Mouse (Mus musculus) lung, postnatal 0 days (tissue): ENCODE results near the gene Tm9sf4. TPM values are rescaled to one million over a fixed set of nuclear protein-coding genes. Genes with fewer than 3 reads are reported as not detected.

Experiments used
- ATAC-seq: fragments of 200-750 bp; cut with Nextera tagmentation; 2 replicates; pipeline ENCODE4 v1.8.0; 2017; ENCODE audit warnings: moderate library complexity
- DNase-seq: peaks from one replicate; pipeline ENCODE4 v3.0.0-alpha.2; 2016; ENCODE audit warnings: low spot score
- H3K27ac ChIP-seq: fragments of 300-500 bp; sonication (generic); 2 replicates; pipeline ENCODE4 v1.5.1; 2014; ENCODE audit warnings: antibody characterized with exemption, mild to moderate bottlenecking, low read length, mixed read lengths
- H3K27me3 ChIP-seq: fragments of 300-500 bp; sonication (generic); replicated peaks from 2 replicates; pipeline ENCODE4 v1.6.1; 2014; ENCODE audit warnings: low read length, mixed read lengths; ENCODE audit not compliant: insufficient read depth
- H3K36me3 ChIP-seq: fragments of 300-500 bp; sonication (generic); 2 replicates; pipeline ENCODE4 v1.6.1; 2014; ENCODE audit warnings: low read length, mixed read lengths; ENCODE audit not compliant: insufficient read depth
- H3K4me1 ChIP-seq: fragments of 300-500 bp; sonication (generic); 2 replicates; pipeline ENCODE4 v1.6.1; 2014; ENCODE audit warnings: antibody characterized with exemption, low read depth, low read length, mixed read lengths; ENCODE audit not compliant: insufficient read depth
- H3K4me2 ChIP-seq: fragments of 300-500 bp; sonication (generic); replicated peaks from 2 replicates; pipeline ENCODE4 v1.6.1; 2014; ENCODE audit warnings: low read depth, mild to moderate bottlenecking, low read length, moderate library complexity, mixed read lengths
- H3K4me3 ChIP-seq: fragments of 300-500 bp; sonication (generic); 2 replicates; pipeline ENCODE4 v1.5.1; 2014; ENCODE audit warnings: low read depth, low read length
- H3K9ac ChIP-seq: fragments of 300-500 bp; sonication (generic); replicated peaks from 2 replicates; pipeline ENCODE4 v1.6.1; 2014; ENCODE audit warnings: low read depth, mild to moderate bottlenecking
- H3K9me3 ChIP-seq: fragments of 300-500 bp; sonication (generic); 2 replicates; pipeline ENCODE4 v1.6.1; 2016; ENCODE audit warnings: low read length, mixed read lengths
- CTCF ChIP-seq: IDR thresholded peaks from 2 replicates; pipeline ENCODE4 v1.5.1; 2016; ENCODE audit warnings: antibody characterized with exemption, mild to moderate bottlenecking
- EP300 ChIP-seq: IDR thresholded peaks from 2 replicates; pipeline ENCODE4 v1.6.1; 2016; ENCODE audit warnings: antibody characterized with exemption, mild to moderate bottlenecking, control low read depth
- WGBS: fragments of 180-500 bp; shearing (Covaris S2); extraction: QIAGEN DNeasy Blood & Tissue Kit; methylation state at CpG from one replicate; pipeline ENCODE4 v1.1.7; 2014; 5-methylcytosine and 5-hydroxymethylcytosine counted together
- polyA plus RNA-seq: library from polyadenylated mRNA; unstranded; fragments of >200 nt; fragmentation: Nextera tagmentation; extraction: Ambion mirVana; gene quantifications from 2 replicates; pipeline ENCODE4 v1.2.1, GENCODE M21; 2015

Tm9sf4 gene
- polyA plus RNA-seq, 1 experiment from 2014 or later: 39.7 TPM

- Histone ChIP-seq H3K36me3 (peaks cover 17% of the 10 kb centered on the region), H3K27me3 (no peaks in the 10 kb centered on the region)
- ATAC-seq: no peak
Measured at GRCm38 (mm10) chr2:153179126-153179860, 18.2 kb downstream of the Tm9sf4 start.

GRCm38 (mm10) chr2:153179961-153180360, 18.9 kb downstream of the Tm9sf4 start:
- no peak overlapping the region for H3K27ac ChIP-seq
- H3K36me3 ChIP-seq: peaks cover 17% of the 10 kb centered on the region
- H3K4me1 ChIP-seq: no peaks in the 10 kb centered on the region
- no peak for ATAC-seq
- no peak overlapping the region for H3K4me3 ChIP-seq
- H3K4me2 ChIP-seq: no peak overlapping the region
- H3K9me3 ChIP-seq: no peaks in the 10 kb centered on the region
- no peak for TF ChIP-seq EP300
- no peak for TF ChIP-seq CTCF
- no peaks in the 10 kb centered on the region for H3K27me3 ChIP-seq
- DNase-seq: no peak
- WGBS: 88% methylated on average over 3 of the region's 3 CpGs
- no peak overlapping the region for H3K9ac ChIP-seq

More at GRCm38 (mm10) chr2:153179126-153179860, 18.2 kb downstream of the Tm9sf4 start:
- H3K9ac ChIP-seq: no peak overlapping the region
- H3K4me1 ChIP-seq: no peaks in the 10 kb centered on the region
- H3K9me3 ChIP-seq: no peaks in the 10 kb centered on the region
- peak overlapping the region; percentile 14; the same call in 1 of the 2 replicates for H3K27ac ChIP-seq
- TF ChIP-seq CTCF (no peak), EP300 (no peak)
- DNase-seq: no peak
- 69% methylated on average over 10 of the region's 10 CpGs for WGBS
- H3K4me3 ChIP-seq: no peak overlapping the region
- no peak overlapping the region for H3K4me2 ChIP-seq

GRCm38 (mm10) chr2:153186176-153186591, 25.1 kb downstream of the Tm9sf4 start:
- Histone ChIP-seq H3K9me3 (no peaks in the 10 kb centered on the region), H3K27me3 (no peaks in the 10 kb centered on the region), H3K4me2 (no peak overlapping the region), H3K36me3 (peaks cover 46% of the 10 kb centered on the region), H3K4me3 (no peak overlapping the region), H3K27ac (no peak overlapping the region), H3K4me1 (no peaks in the 10 kb centered on the region), H3K9ac (no peak overlapping the region)
- ATAC-seq (peak; percentile 74), DNase-seq (peak; percentile 41)
- WGBS: 37% methylated on average over 2 of the region's 2 CpGs
- TF ChIP-seq EP300 (no peak), CTCF (no peak)

- H3K36me3 ChIP-seq: peaks cover 43% of the 10 kb centered on the region
- no peak for ATAC-seq
- no peaks in the 10 kb centered on the region for H3K4me1 ChIP-seq
- no peak for DNase-seq
- no peak overlapping the region for H3K9ac ChIP-seq
- no peak for TF ChIP-seq CTCF
- TF ChIP-seq EP300: no peak
- no peak overlapping the region for H3K4me3 ChIP-seq
- H3K4me2 ChIP-seq: no peak overlapping the region
- H3K27ac ChIP-seq: no peak overlapping the region
- no peaks in the 10 kb centered on the region for H3K9me3 ChIP-seq
- no peaks in the 10 kb centered on the region for H3K27me3 ChIP-seq
- whole genome bisulfite sequencing: 79% methylated on average over 2 of the region's 2 CpGs
Measured at GRCm38 (mm10) chr2:153187848-153188247, 26.7 kb downstream of the Tm9sf4 start.

GRCm38 (mm10) chr2:153191242-153191641, 30.1 kb downstream of the Tm9sf4 start:
- ATAC-seq (no peak), DNase-seq (no peak)
- no peaks in the 10 kb centered on the region for H3K4me1 ChIP-seq
- H3K27ac ChIP-seq: no peak overlapping the region
- no peak overlapping the region for H3K4me3 ChIP-seq
- H3K9me3 ChIP-seq: no peaks in the 10 kb centered on the region
- peaks cover 53% of the 10 kb centered on the region for H3K36me3 ChIP-seq
- no peak overlapping the region for H3K4me2 ChIP-seq
- no peak overlapping the region for H3K9ac ChIP-seq
- WGBS: 76% methylated on average over 2 of the region's 2 CpGs
- H3K27me3 ChIP-seq: no peaks in the 10 kb centered on the region
- TF ChIP-seq EP300: no peak
- no peak for TF ChIP-seq CTCF

- Histone ChIP-seq H3K4me1 (no peaks in the 10 kb centered on the region), H3K36me3 (peaks cover 38% of the 10 kb centered on the region), H3K4me3 (no peak overlapping the region), H3K27me3 (no peaks in the 10 kb centered on the region), H3K4me2 (no peak overlapping the region), H3K9ac (no peak overlapping the region), H3K27ac (no peak overlapping the region), H3K9me3 (no peaks in the 10 kb centered on the region)
- WGBS: 97% methylated on average over 3 of the region's 3 CpGs
- no peak for ATAC-seq
- no peak for DNase-seq
- TF ChIP-seq EP300 (no peak), CTCF (no peak)
Measured at GRCm38 (mm10) chr2:153194255-153194654, 33.2 kb downstream of the Tm9sf4 start.
